Mouse (Mus musculus) MEL-GATA-1-ER (cell line): ENCODE data around the gene Plcb2.
A peak's percentile ranks its signal among the peaks of the same experiment; 100 is the strongest.

Experiments
- DNase-seq: peaks from one replicate; pipeline ENCODE4 v3.0.0-alpha.2; 2012; ENCODE audit warnings: low read depth; ENCODE audit errors: extremely low read depth

Plcb2 gene

DNA sequence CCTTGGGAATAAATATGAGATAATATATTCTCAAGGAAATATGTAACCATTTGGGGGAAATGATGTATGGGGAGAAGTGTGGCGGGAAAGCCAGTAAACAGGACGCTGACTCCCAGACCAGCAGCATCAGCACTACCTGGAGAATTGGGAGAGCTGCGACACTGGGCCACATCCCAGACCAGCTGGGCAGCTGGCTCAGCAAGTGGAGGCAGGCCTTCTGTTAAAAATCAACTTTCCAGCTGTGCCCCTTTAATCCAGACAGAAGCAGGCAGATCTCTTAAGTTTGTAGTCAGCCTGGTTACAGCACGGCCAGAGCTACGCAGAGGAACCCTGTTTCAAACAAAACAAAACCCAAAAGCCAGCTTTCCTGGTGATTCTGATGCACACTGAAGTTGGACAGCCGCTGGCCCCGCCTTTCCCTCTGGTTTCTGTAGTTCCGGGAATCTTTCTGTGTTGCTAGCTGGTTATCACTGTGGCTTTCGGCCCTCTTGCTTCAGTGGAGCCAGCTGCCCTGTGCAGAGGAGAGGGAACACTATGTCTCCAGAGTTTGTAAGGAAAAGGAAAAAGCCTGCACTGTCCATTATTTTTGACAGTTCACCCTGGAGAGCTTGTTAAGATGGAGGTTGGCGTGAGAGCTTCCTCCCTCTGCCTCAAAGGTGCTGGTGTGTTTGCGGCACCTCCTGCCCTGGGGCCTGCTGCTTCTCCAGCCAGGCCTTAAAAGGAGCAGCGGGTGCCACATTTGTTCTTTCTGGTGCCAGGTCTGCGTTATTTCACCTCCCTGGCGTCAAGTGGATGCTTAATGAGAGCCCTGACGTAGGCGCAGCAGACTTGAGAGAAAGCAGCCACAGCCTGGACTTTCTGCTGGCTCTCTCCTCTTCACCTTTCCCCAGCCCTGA is 23.9 kb upstream of the Plcb2 start:
- no peak for DNase-seq

DNA sequence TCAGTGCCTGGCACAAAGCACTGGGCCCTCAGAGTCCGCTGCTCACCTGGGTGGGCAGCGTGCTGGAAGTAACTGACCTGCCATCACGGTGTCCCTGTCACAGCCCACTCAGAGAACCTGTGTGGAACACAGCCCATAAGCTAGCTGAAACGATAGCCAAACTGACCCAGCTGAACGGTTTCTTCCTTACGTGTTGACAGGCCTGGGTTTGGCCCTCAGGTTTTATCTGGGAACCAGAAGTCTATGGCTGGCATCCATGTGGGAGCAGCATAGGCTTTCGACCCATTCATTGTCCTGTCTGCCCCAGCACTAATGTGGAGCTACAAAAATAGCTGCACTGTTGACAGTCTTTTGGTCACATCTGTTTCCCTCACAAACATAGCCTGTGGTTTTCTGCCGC is 22.2 kb upstream of the Plcb2 start:
- no peak for DNase-seq

DNA sequence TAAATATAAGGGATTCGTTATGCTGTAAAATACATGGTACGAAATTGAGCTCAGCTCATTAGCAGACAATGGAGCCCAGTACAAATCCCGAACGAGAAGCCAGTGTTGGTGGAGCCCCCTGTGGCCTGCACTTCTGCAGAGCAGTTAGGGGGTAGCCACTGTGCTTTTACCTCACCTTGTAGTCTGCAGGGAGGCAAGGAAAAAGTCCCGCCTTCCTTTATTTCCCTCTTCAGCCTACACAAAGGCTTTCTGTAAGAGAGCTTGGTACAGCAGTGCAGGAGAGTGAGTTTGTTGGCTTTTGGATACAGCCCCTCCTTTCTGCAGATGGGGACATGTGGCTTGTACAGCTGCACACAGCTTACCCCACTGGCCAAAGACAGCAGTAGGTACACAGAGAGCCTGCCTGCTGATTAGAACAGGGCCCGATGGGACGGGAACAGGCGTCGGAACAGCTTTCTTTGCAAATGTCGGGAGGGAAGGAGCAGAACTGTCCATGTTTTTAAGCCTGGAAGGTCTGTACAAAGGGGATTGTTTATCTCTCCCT is 21.2 kb upstream of the Plcb2 start:
- DNase-seq: no peak

GRCm38 (mm10) chr2:118747301-118747960 is 19.2 kb upstream of the Plcb2 start:
- no peak for DNase-seq

DNA sequence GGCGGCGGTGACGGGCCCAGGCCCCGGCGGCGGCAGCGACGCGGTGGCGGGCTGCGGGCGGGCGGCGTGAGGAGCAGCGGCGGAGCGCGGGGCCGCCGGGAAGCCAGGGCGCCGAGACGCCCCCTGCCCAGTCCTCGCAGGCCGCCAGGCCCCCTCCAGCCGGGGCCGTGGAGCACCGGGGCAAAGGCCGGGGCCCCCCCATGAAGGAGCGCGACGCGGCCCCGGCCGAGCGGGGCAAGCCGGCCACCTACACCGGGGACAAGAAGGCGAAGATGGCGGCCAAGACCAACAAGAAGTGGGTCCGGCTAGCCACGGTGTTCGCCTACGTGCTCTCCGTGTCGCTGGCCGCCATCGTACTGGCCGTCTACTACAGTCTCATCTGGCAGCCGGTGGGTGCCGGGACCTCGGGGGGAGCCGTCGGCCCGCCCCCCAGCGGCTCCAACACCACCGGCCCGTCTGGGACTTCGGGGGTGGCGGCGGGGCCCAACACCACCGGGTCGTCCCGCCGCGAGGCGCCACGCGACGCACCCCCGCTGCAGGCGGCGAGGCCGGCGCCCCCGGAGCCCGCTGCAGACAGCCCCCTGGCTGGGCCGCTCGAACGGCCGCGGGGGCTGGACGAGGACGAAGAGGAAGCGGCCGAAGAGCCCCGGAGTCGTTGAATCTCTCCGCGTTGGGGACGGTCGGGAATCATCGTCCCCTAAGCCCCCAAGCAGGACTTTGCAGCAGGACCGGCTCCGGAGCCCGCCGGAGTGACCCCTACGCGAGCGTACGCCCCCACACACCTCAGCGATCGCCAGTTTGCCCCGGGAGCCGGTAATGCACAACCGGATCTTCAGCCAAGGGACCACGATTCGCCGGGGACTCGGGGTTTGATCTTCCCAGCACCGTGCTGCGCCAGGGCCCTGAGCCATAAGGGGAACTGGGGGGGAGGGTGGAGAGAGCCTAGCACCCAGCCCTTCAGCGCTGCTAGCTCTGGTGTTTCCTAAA is 18.0 kb upstream of the Plcb2 start:
- DNase-seq: no peak

DNA sequence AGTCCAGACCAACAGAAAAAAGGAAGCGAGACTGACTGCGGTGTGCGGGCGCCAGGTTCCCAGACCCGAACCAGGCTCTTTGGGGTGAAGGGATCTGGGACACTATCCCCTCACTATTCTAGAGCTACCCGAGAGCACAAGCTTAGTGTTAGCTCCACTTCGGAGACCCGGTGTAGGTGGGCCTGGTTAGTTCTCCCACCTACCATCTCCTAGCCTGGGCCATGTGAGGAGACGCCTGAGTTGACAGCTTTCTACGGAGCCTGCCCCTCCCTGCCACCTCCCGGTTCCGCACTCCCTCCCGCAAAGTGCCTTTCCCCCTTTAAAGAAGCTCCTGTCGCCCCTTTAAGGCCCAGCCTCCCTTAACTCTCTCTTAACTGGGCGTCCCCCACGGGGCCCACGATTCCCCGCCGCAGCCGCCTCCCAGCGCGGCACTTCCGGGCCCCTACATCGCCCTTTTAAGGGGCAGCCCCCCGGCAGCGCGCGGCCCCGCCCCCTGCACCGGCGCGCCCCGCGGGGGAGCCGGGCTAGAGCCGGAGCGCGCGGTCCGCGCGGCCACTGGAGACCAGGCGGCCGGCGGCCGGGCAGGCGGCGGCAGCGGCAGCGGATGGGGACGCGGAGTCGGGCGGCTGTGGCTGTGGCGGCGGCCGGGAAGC is 17.1 kb upstream of the Plcb2 start, which contains the start of gene Inafm2:
Gene Inafm2 (plus strand): TSS at position 527 of the 653 bp plus-strand sequence.
- DNase-seq: peak; percentile 84

DNA sequence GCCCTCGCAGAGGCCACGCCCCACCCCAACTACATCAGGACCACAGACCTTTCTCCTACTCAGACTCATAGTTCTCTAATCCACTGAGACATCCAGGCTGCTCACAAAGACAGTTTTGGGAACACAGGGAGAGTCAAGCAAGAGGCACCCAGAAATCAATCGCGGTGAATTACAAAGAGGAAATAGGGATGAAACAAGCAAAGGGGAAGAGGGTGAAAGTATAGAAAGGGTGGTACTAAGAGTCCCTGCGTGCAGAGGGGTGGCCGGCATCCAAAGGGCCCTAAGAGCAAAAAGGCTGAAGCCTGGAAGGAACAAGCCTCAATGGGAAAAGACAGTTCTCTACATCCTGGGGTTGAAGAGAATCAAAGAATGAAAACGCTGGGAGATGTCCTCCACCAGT is 16.4 kb upstream of the Plcb2 start:
- no peak for DNase-seq

DNA sequence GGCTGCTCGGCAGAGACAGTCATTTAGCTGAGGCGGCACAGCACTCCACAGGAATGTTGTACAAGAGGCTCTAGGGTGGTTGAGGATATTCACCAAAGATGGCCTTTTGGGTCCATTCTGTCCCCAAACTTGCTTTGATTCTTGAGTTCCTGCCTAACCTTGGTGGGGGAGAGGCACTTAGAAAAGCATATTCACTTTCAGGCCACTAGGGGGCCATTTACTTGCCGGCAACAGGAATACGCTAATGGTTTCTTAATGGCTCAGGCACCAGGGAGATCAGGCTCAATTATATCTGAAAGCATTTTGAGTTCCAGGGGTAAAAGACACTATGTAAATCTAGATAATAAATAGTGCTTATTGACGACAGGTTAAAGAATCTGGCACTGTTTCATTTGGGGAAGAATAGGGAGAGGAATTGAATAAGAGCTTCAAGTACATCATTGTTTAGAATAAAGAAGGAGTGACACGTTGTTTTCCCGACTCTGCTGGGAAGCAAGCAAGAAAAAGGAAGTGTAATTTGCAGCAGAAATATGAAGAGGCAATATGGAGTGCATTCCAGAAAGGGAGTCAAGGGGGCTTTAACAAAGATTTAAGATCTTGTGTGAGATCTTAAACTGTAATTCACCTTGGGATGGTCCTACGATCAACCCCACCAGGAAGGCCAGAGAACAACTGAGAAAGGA is 15.2 kb upstream of the Plcb2 start:
- DNase-seq: peak; percentile 71

DNA sequence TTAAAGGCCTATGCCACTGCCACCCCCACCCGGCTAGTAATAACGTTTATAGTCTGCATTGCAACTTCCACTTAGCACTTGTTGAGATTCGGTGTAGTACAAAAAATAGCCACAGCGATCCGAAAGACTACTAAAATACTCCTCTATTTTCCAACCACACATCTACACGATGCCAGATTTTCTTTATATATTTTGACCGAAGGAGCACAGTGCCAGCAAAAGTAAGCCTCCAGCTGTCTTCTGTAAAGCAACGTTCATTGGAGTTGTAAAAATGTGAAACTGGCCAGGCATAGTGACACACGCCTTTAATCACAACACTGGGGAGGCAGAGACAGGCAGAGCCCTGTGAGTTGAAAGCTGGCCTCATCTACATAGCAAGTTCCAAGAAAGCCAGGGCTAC is 12.9 kb upstream of the Plcb2 start:
- no peak for DNase-seq

DNA sequence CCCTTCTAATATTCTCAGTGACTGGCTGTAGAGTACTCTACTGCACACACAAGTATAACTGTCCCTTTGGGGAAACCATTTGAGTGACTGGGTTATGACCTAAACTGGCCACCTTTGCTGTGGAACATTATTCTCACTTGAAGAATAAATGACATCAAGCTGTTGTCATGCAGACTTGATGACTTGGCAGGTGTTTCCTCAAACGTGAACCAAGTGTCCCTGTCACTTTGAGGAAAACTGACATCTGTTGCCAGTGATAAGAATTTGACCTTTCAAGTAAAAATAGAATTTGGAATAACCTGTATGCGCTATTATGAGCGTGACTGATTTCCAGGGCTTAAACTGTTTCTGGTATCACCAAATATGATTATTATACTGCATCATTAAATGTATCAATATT is 12.1 kb upstream of the Plcb2 start:
- DNase-seq: no peak

- no peak for DNase-seq
Observed at GRCm38 (mm10) chr2:118733341-118733740, 5.1 kb upstream of the Plcb2 start.

- no peak for DNase-seq
Observed at GRCm38 (mm10) chr2:118731981-118732380, 3.7 kb upstream of the Plcb2 start.

- DNase-seq: no peak
Observed at GRCm38 (mm10) chr2:118730622-118730915, 2.3 kb upstream of the Plcb2 start.

DNA sequence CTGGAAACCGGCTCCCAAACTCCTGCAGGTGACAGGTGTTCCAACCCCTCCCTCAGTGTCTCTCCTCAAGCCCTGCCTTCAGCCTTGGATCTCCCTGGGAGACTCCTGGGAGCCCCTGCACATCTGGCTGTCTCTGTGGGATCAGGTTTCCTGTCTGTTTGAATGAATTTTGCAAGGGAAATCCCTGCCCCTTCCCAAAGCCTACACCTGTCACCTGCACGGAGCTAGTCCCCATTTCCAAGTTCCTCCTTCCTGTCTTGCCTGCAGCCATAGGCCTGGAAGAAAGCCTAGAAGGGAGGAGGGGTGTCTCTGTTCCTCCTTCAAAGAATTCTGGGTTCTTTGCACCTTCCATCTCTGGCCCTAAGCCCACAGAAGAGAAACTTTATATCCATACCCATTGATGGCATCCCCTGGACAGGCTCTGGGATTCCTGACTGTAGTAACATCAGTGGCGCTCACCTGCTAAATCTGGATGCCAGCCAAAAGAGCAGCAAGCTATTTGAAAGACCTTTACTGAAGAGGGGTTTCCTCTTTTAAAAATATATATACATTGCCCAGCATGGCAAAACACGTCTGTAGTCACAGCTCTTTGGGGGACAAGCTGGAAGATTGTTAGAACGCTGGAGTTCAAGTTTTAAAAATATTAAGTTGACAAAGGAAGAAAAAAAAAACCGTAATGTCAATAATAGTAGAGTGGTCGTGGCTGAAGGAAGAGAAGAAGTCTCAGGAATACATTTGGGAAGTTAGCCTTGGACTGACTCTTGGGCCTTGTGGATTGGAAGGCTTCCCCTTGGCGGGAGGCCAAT is 1.8 kb upstream of the Plcb2 start:
- DNase-seq: no peak

GRCm38 (mm10) chr2:118729194-118729593 is 956 bp upstream of the Plcb2 start:
- DNase-seq: no peak

DNA sequence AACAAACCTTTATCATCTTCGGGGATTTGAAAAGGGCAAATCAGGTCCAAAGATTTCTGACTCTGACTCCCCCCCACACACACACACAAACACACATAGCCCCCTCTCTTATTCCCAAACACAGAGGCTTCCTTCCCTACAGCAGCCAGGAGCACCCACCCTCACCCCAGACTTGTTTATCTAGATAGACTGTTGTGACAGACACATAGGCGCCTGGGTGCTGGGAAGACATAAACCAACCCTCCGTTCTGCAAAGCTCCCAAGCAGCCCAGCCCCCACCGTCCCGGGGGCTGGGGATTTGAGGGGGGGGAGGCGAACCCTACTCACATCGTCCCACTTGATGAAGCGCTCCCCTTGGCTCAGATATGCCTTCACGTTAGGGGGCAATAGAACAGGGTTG is 327 bp downstream of the Plcb2 start:
- no peak for DNase-seq

DNA sequence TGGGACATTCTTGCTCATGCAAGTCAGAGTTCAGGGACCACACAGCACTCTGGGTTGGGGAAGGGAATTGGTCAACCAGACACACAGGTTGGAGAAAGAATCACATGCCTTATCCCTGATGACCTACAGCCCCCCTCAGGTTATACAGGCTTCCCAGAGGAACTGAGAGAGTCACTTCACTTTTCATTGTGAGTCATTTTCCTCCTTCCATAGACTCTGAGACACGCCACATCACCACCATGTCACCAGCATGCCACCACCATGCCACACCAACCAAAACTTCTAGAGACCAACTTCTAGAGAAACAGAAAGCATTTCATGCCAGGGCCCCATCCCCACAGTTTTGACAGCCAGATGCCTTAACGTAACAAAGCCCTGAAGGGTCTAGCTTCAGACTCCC is 1.4 kb downstream of the Plcb2 start:
- no peak for DNase-seq

GRCm38 (mm10) chr2:118725511-118725910 is 2.7 kb downstream of the Plcb2 start:
- DNase-seq: no peak

- no peak for DNase-seq
Observed at GRCm38 (mm10) chr2:118723693-118724486, 4.3 kb downstream of the Plcb2 start.
